Mouse (Mus musculus) forebrain, embryonic 13.5 days (tissue): ENCODE results near the gene Hbq1b. TPM values are rescaled to one million over a fixed set of nuclear protein-coding genes. Genes with fewer than 3 reads are reported as not detected.
"Not testable (repeated sequence)": the region's sequence is repeated elsewhere in the genome, so short reads cannot be mapped to it uniquely, and the experiment has no call there.

ENCODE experiments used
- ATAC-seq: fragments of 200-750 bp; cut with Nextera tagmentation; 2 replicates; pipeline ENCODE4 v1.8.0; 2017
- H3K27ac ChIP-seq: fragments of 300-500 bp; sonication (generic); 2 replicates; pipeline ENCODE4 v1.5.1; 2015; ENCODE audit warnings: inconsistent platforms, mild to moderate bottlenecking, moderate library complexity
- H3K27me3 ChIP-seq: fragments of 300-500 bp; sonication (generic); 2 replicates; pipeline ENCODE4 v1.6.1; 2015; ENCODE audit warnings: mild to moderate bottlenecking, inconsistent platforms
- H3K36me3 ChIP-seq: fragments of 300-500 bp; sonication (generic); 2 replicates; pipeline ENCODE4 v1.6.1; 2015; ENCODE audit warnings: mild to moderate bottlenecking, inconsistent platforms; ENCODE audit not compliant: poor library complexity, severe bottlenecking
- H3K4me1 ChIP-seq: fragments of 300-500 bp; sonication (generic); 2 replicates; pipeline ENCODE4 v1.6.1; 2015; ENCODE audit warnings: inconsistent platforms
- H3K4me2 ChIP-seq: fragments of 300-500 bp; sonication (generic); 2 replicates; pipeline ENCODE4 v1.6.1; 2015; ENCODE audit warnings: inconsistent platforms, mild to moderate bottlenecking, moderate library complexity
- H3K4me3 ChIP-seq: fragments of 300-500 bp; sonication (generic); 2 replicates; pipeline ENCODE4 v1.5.1; 2015; ENCODE audit warnings: mild to moderate bottlenecking, inconsistent platforms
- H3K9ac ChIP-seq: fragments of 300-500 bp; sonication (generic); 2 replicates; pipeline ENCODE4 v1.6.1; 2015; ENCODE audit warnings: mild to moderate bottlenecking, inconsistent platforms
- H3K9me3 ChIP-seq: fragments of 300-500 bp; sonication (generic); replicated peaks from 2 replicates; pipeline ENCODE4 v1.6.1; 2016; ENCODE audit warnings: inconsistent platforms
- WGBS: fragments of 180-500 bp; shearing (Covaris S2); methylation state at CpG from one replicate; pipeline ENCODE4 v1.1.7; 2015; 5-methylcytosine and 5-hydroxymethylcytosine counted together
- polyA plus RNA-seq: library from polyadenylated mRNA; unstranded; fragments of >200 nt; fragmentation: Nextera tagmentation; extraction: Ambion mirVana; gene quantifications from 2 replicates; pipeline ENCODE4 v1.2.1, GENCODE M21; 2015

Hbq1b gene
- polyA plus RNA-seq, 1 experiment from 2014 or later: 1.7 TPM

DNA sequence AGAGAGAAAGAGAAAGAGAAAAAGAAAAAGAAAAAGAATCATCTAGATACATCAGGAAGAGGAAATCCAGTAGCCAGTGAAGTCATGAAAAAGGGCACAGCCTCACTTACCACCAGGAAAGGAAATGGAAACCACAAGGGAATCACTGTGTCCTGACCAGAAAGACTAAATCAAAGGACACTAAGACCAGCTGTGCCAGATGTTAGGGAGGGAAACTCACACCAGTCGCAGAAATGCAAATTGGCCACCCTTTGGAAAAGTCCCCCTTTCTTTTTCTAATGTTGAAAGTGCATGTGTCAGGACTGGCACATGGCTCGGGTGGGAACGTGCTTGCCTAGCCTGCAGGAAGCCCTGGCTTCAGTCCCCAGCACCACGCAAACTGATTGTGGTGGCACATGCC is 15.6 kb upstream of the Hbq1b start:
- WGBS: 55% methylated on average over 4 of the region's 4 CpGs
- H3K27ac ChIP-seq: no peak overlapping the region
- no peak overlapping the region for H3K9ac ChIP-seq

DNA sequence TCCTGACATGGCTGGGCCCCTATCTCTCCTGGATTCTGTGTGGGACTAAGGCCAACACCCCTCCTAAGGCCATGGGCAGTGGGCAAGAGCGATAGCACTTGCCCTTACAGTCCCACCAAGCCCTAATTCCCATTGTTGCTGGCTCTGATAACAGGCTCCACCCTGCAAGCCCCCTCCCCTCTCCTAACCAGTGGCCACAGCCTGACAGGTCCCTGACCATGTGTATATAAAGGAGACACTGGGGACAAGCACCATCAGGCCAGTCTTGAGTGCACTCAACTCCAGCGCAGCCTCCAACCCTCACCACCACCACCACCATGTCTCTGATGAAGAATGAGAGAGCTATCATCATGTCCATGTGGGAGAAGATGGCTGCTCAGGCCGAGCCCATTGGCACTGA is 10.4 kb upstream of the Hbq1b start, which contains the start of gene Hba-x:
Gene Hba-x, plus strand, starts transcription at position 54 of the 400 bp plus-strand sequence.
- H3K9ac ChIP-seq: no peak within 1 kb of the TSS
- no peaks in the 10 kb centered on the region for H3K36me3 ChIP-seq
- H3K4me3 ChIP-seq: no peak within 1 kb of the TSS
- no peaks in the 10 kb centered on the region for H3K27me3 ChIP-seq
- no peaks in the 10 kb centered on the region for H3K4me1 ChIP-seq
- no peak within 1 kb of the TSS for H3K4me2 ChIP-seq
- WGBS: 64% methylated on average over 3 of the region's 3 CpGs
- H3K9me3 ChIP-seq: no peaks in the 10 kb centered on the region
- no peak within 1 kb of the TSS for H3K27ac ChIP-seq
- ATAC-seq: no peak

More for the DNA sequence above, 15.6 kb upstream of the Hbq1b start:
- Histone ChIP-seq H3K36me3 (no peaks in the 10 kb centered on the region), H3K4me2 (no peak overlapping the region), H3K27me3 (0 out of 2 replicates have a peak, but pooled peaks cover 16% of the 10 kb centered on the region), H3K4me3 (no peak overlapping the region), H3K9me3 (no peaks in the 10 kb centered on the region), H3K4me1 (peaks cover 12% of the 10 kb centered on the region)
- ATAC-seq: no peak

DNA sequence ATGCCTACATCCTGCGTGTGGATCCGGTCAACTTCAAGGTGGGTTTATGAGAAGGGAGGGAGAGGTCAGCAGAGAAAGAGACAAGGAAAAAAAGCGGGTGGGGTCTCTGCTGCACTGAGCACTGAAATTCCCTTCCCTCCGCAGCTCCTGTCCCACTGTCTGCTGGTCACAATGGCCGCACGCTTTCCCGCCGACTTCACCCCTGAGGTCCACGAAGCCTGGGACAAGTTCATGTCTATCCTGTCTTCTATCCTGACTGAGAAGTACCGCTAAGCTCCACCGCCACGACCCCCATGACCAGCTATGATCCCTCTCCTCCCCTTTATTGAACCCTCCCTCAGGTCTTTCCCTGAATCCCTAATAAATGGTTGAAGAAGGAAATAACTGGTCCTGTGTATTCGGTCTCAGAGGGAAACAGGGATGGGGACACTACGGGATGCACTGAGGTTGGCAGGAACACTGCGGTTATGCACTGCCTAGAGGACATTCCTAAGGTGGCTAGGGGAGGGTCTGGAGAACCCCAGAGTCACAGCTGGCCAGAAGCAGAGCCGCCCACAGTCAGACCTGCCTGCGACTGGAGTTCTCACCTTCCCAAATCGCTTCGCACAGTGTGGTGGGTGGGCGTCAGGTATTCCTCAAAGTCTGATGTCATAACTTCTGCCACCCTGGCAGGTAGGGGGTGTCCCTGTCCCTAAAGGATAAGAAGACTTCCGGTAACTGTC is 8.9 kb upstream of the Hbq1b start:
- H3K36me3 ChIP-seq: no peaks in the 10 kb centered on the region
- no peak overlapping the region for H3K4me3 ChIP-seq
- H3K4me2 ChIP-seq: no peak overlapping the region
- 78% methylated on average over 21 of the region's 21 CpGs for WGBS
- no peaks in the 10 kb centered on the region for H3K9me3 ChIP-seq
- H3K9ac ChIP-seq: no peak overlapping the region
- ATAC-seq: no peak
- 0 out of 2 replicates have a peak, but pooled peaks cover 4% of the 10 kb centered on the region for H3K27me3 ChIP-seq
- no peaks in the 10 kb centered on the region for H3K4me1 ChIP-seq
- H3K27ac ChIP-seq: no peak overlapping the region

DNA sequence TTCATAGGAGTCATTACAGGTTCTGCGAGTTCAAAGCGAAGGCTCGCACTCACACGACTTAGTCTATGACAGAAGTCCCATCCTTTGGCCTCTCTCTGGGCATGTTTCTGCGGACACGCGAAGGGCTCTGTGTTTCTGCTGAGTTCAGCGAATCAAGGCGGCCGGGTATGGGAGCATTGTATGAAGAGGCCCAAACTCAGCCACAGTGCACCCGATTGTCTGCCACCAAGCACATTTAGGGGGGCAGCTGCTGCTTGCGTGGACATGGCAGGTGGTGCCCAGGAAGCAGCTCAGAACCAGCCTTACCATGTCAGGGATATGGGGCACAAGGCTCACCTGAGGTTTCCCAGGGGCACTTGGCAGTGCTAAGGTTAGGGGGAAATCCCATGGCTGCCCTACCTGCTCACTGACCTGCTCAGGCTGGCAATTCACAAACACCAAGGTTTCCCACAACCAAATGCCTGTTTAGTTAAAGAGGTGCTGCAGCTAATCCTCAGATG is 8.3 kb upstream of the Hbq1b start:
- WGBS: 83% methylated on average over 12 of the region's 12 CpGs
- no peak overlapping the region for H3K9ac ChIP-seq
- no peak overlapping the region for H3K27ac ChIP-seq
- no peaks in the 10 kb centered on the region for H3K36me3 ChIP-seq
- no peak for ATAC-seq
- H3K4me3 ChIP-seq: no peak overlapping the region
- 0 out of 2 replicates have a peak, but pooled peaks cover 4% of the 10 kb centered on the region for H3K27me3 ChIP-seq
- no peak overlapping the region for H3K4me2 ChIP-seq
- H3K9me3 ChIP-seq: no peaks in the 10 kb centered on the region
- no peaks in the 10 kb centered on the region for H3K4me1 ChIP-seq

DNA sequence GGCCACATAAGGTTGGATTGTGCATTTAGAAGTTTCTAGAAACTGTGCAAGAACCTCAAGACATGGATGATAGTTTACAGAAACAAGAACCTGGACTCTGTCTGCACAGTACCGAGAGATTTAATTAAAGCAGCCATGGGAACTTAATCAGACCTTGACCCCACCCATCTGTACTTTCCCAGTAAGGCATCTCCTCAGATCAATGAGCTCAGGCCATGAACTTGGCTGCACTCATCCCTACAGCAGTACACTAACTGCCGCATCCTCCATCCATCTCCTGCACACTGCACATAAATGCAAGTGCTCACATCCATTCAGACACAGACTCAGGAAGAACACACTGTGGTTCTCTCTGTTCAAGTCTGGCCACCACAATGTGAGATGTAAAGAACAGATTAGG is 6.1 kb upstream of the Hbq1b start:
- Histone ChIP-seq H3K27ac (no peak overlapping the region), H3K4me1 (no peaks in the 10 kb centered on the region), H3K9ac (no peak overlapping the region), H3K4me3 (no peak overlapping the region), H3K27me3 (0 out of 2 replicates have a peak, but pooled peaks cover 4% of the 10 kb centered on the region), H3K4me2 (no peak overlapping the region), H3K36me3 (no peaks in the 10 kb centered on the region), H3K9me3 (no peaks in the 10 kb centered on the region)
- ATAC-seq: no peak
- 79% methylated on average over 2 of the region's 2 CpGs for WGBS

DNA sequence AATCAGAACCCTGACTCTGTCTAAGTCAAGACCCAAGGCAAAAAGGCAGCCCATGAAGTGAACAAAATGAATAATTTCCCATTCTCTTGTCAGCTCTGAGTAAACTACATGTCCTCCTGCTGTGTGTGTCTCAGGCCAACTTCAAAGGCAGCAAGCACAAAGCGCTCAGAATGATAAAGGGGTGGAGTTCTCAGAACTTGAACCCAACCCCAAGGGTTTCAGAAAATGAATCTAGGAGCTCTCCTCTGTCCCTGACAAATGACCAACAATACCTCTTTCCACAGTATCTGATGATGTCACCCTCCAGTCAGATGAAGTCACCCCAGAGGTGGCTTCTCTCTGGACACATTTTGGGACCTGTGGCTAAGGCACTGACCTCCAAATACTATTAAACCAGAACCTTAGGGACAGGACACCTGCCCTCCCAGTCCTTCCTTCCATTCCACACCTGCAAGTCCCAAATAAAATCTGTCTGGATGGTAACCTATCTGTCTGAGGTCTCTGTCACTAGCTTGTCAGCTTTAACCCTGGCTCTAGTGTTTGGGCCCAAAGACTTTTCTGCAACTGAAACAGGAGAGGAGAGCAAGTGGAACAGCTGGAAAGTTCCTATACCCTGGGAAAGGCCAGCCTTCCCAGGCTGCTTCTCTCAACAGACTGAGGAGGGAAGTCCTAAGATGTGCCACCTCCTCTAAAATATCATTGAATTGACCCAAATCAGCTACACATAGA is 5.2 kb upstream of the Hbq1b start:
- 75% methylated on average over 1 of the region's 1 CpGs for WGBS
- no peak overlapping the region for H3K4me2 ChIP-seq
- no peaks in the 10 kb centered on the region for H3K36me3 ChIP-seq
- no peak overlapping the region for H3K27ac ChIP-seq
- H3K4me3 ChIP-seq: no peak overlapping the region
- no peak overlapping the region for H3K9ac ChIP-seq
- no peaks in the 10 kb centered on the region for H3K9me3 ChIP-seq
- ATAC-seq: no peak
- no peaks in the 10 kb centered on the region for H3K4me1 ChIP-seq
- 0 out of 2 replicates have a peak, but pooled peaks cover 4% of the 10 kb centered on the region for H3K27me3 ChIP-seq

DNA sequence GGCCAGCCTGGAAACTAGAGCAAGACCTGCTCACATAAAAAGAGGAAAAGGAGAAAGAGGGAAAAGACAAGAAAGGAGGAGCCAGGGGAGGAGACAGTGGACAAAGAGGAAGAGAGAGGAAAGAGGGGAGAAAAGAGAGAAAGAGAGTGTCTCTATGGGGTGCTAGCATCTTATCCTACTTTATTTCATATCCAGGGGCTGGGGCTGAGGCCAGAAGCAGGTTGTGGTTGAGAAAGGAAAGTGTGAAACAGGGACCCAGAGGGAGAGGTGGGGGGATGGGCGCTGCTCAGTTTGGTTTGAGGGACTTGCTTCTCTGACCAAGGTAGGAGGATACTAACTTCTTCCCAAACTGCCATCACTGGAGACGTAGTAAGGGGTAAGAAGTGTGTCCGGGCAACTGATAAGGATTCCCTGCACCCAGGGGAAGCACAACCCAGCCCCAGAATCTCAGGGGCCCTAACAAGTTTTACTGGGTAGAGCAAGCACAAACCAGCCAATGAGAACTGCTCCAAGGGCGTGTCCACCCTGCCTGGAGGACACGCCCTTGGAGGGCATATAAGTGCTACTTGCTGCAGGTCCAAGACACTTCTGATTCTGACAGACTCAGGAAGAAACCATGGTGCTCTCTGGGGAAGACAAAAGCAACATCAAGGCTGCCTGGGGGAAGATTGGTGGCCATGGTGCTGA is 3.5 kb upstream of the Hbq1b start, which contains the start of gene Hba-a1:
Gene Hba-a1, plus strand, starts transcription at position 421 of the 687 bp plus-strand sequence.
- not testable (repeated sequence) for H3K36me3 ChIP-seq, H3K27ac ChIP-seq, H3K4me3 ChIP-seq, H3K4me2 ChIP-seq, H3K4me1 ChIP-seq, H3K9me3 ChIP-seq, H3K9ac ChIP-seq, ATAC-seq
- WGBS: 50% methylated on average over 1 of the region's 5 CpGs
- peaks cover 10% of the 10 kb centered on the region for H3K27me3 ChIP-seq

DNA sequence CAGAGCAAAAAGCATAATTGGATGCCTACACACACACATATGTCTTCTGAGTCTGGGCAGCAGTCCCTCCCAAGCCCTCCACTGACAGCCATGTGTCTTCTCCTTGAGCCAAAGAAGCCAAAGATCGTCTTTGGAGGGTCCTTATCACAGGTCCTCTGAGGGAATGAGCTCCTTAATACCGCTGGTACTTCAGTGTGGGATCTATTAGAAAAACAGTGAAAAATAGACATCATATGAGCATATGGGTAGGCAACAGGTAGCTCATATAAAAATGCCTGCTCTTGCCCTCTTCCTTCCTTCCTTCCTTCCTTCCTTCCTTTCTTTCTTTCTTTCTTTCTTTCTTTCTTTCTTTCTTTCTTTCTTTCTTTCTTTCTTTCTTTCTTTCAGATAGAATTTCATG is 2.2 kb upstream of the Hbq1b start:
- not testable (repeated sequence) for H3K27ac ChIP-seq, H3K4me1 ChIP-seq, H3K36me3 ChIP-seq, H3K4me2 ChIP-seq, ATAC-seq, H3K9ac ChIP-seq, H3K4me3 ChIP-seq, H3K9me3 ChIP-seq
- 60% methylated on average over 2 of the region's 2 CpGs for WGBS
- peaks cover 10% of the 10 kb centered on the region for H3K27me3 ChIP-seq

DNA sequence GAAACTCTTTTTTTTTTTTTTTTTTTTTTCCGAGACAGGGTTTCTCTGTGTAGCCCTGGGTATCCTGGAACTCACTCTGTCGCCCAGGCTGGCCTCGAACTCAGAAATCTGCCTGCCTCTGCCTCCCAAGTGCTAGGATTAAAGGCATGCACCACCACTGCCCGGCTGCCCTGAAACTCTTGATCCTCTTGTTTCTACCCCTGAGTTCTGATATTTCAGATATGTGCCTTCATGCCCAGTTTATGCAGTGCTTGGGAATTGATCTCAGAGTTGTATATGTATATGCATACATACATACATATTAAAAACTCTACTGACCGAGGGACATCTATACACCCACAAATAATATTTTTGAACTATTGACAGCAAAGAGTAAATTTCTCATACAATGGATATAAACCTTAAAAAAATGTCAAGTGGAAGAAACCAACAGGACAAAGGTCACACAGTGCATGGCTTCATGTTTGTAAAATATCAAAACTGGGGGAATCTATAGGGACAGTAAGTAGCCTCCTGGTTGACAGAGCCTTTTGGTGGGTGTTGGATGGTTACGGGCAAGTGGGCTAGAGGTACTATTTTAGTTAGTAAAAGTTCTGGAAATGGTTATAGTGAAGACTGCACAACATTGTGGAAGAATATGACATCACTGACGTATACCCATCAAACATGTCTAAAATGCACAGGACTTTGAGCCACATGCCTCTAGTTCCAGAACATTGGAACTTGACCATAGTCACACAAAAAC is 1.6 kb upstream of the Hbq1b start:
- H3K9me3 ChIP-seq: no peaks in the 10 kb centered on the region
- no peak overlapping the region for H3K4me2 ChIP-seq
- no peak overlapping the region for H3K9ac ChIP-seq
- H3K4me3 ChIP-seq: no peak overlapping the region
- WGBS: 86% methylated on average over 7 of the region's 7 CpGs
- H3K36me3 ChIP-seq: no peaks in the 10 kb centered on the region
- H3K4me1 ChIP-seq: no peaks in the 10 kb centered on the region
- peaks cover 10% of the 10 kb centered on the region for H3K27me3 ChIP-seq
- no peak overlapping the region for H3K27ac ChIP-seq
- no peak for ATAC-seq

DNA sequence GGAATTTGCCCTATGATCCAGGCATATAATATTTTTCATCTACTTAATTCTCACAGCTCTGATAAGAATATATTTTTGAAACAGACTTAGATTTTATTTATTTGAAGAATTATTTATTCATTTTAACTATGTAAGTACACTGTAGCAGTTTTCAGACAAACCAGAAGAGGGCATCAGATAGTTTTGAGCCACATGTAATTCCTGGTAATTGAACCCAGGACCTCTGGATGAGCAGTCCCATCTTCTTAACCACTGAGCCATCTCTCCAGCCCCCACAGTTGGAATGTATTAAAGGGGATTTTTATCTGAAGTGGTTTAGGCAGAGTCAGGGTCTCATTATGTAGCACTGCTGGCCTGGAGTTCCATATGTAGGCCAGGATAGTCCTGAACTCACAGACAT is 878 bp upstream of the Hbq1b start:
- H3K27ac ChIP-seq, H3K4me2 ChIP-seq: not testable (repeated sequence)

DNA sequence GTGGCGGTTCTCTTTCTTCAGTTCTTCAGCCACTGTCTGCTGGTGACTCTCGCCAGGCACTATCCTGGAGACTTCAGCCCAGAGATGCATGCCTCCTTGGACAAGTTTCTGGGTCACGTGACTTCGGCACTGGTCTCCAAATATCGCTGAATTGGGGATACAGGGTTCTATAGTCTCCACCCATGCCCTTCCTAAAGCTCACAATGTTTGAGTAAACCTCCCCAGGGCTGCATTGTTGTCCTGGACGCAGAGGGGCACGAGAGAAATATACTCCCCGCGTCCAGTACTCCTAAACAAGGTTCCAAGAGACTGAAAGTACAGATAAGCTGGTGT is 694 bp downstream of the Hbq1b start:
- Histone ChIP-seq H3K9me3 (no peaks in the 10 kb centered on the region), H3K27me3 (peaks cover 6% of the 10 kb centered on the region), H3K4me1 (no peaks in the 10 kb centered on the region), H3K4me2 (0 out of 2 replicates have a peak overlapping the region, but pooled peaks have one; percentile 60), H3K4me3 (no peak overlapping the region), H3K36me3 (no peaks in the 10 kb centered on the region), H3K27ac (no peak overlapping the region), H3K9ac (no peak overlapping the region)
- ATAC-seq: no peak
- WGBS: 67% methylated on average over 9 of the region's 9 CpGs

More for the DNA sequence above, 878 bp upstream of the Hbq1b start:
- H3K9me3 ChIP-seq, H3K4me3 ChIP-seq, H3K4me1 ChIP-seq, ATAC-seq, H3K9ac ChIP-seq, H3K36me3 ChIP-seq: not testable (repeated sequence)
- H3K27me3 ChIP-seq: peaks cover 10% of the 10 kb centered on the region
